Mouse (Mus musculus) forebrain, embryonic 10.5 days (tissue): Measurements from ENCODE around the gene Kcnd3. TPM values are rescaled to one million over a fixed set of nuclear protein-coding genes. Genes with fewer than 3 reads are reported as not detected.

Experiments
- DNase-seq: peaks from one replicate; pipeline ENCODE4 v3.0.0-alpha.2; 2017; ENCODE audit warnings: low spot score; ENCODE audit errors: extremely low spot score
- H3K27ac ChIP-seq: fragments of 300-500 bp; sonication (generic); 2 replicates; pipeline ENCODE4 v1.5.1; 2016; ENCODE audit warnings: mild to moderate bottlenecking
- H3K27me3 ChIP-seq: fragments of 300-500 bp; sonication (generic); 2 replicates; pipeline ENCODE4 v1.6.1; 2016; ENCODE audit warnings: mild to moderate bottlenecking; ENCODE audit not compliant: poor library complexity, severe bottlenecking
- H3K36me3 ChIP-seq: fragments of 300-500 bp; sonication (generic); replicated peaks from 2 replicates; pipeline ENCODE4 v1.6.1; 2016; ENCODE audit warnings: mild to moderate bottlenecking, moderate library complexity
- H3K4me1 ChIP-seq: fragments of 300-500 bp; sonication (generic); 2 replicates; pipeline ENCODE4 v1.6.1; 2016
- H3K4me3 ChIP-seq: fragments of 300-500 bp; sonication (generic); 2 replicates; pipeline ENCODE4 v1.5.1; 2016; ENCODE audit warnings: mild to moderate bottlenecking, moderate library complexity
- H3K9me3 ChIP-seq: fragments of 300-500 bp; sonication (generic); 2 replicates; pipeline ENCODE4 v1.6.1; 2016; ENCODE audit warnings: mild to moderate bottlenecking, moderate library complexity
- WGBS: fragments of 180-500 bp; shearing (Covaris S2); methylation state at CpG from one replicate; pipeline ENCODE4 v1.1.7; 2016; 5-methylcytosine and 5-hydroxymethylcytosine counted together
- polyA plus RNA-seq: library from polyadenylated mRNA; unstranded; fragments of >200 nt; fragmentation: Nextera tagmentation; extraction: Ambion mirVana; gene quantifications from 2 replicates; pipeline ENCODE4 v1.2.1, GENCODE M21; 2016

Kcnd3 gene
- polyA plus RNA-seq, 1 experiment from 2014 or later, result 0.31 TPM

DNA sequence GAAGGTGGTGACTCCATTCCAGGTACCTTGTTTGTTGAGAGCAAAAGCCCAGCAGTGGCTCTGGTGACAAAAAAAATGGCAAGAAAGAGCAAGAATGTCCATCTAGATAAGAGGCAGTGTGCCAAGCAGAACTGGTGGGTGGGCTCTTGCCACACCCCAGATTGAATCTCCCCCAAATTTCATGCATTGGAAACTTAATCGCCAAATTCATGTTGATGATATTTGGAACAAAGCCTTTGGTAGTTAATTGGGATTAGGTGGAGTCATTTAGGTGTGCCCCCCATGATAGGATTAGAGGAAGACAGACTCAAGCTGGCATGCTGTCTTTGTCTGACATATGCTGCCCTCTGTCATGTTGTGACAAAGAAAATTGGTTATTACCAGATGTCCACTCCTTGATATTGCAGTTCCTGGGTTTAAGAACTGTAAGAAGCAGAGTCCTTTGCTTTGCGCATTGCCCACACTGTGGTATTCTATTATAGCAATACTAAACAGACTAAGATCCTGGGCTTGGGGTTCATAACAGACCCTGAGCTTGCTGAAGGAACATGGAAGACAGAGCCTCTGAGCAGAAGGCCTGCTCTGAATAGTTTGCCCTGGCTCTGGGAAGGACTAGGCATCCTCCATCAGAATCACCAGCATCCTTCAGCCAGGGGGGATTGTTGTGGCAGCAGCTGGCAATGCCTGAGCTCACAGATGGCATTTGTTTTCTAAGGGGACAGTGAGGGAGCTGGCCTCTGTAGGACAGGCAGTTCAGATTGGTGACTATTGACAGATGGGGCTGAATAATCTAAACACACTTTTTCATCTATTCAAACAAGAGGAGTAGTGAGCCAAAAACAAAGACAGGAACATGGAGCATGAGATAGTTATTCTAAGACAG is 165.0 kb downstream of the Kcnd3 start:
- 88% methylated on average over 2 of the region's 2 CpGs for WGBS
- Histone ChIP-seq H3K36me3 (no peaks in the 10 kb centered on the region), H3K27ac (no peak overlapping the region), H3K4me1 (no peaks in the 10 kb centered on the region), H3K9me3 (no peaks in the 10 kb centered on the region), H3K27me3 (no peaks in the 10 kb centered on the region), H3K4me3 (no peak overlapping the region)
- DNase-seq, result no peak

DNA sequence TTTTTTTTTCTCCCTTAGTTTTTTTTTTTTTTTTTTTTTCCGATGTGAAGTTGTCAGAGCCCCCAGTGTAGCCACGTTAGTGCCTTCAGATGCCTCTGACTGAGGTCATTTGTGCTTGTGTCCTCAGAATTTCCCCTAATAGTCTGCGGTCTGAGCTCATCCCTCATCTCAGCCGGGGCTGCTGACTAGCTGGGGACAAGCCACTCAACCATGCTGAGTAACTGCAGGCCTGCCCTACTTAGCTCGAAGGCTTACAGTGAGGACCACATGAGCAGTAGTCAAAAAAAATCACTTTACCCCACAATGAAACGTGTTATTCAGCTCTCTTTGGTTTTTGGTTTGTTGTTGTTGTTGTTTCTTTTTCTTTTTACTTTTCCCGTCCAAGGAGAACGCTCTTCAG is 169.0 kb downstream of the Kcnd3 start:
- Histone ChIP-seq H3K27me3 (no peaks in the 10 kb centered on the region), H3K4me3 (no peak overlapping the region), H3K36me3 (no peaks in the 10 kb centered on the region), H3K27ac (no peak overlapping the region), H3K9me3 (no peaks in the 10 kb centered on the region), H3K4me1 (peaks cover 4% of the 10 kb centered on the region; the same call in 1 of the 2 replicates)
- DNase-seq, result no peak
- 77% methylated on average over 8 of the region's 8 CpGs for WGBS

DNA sequence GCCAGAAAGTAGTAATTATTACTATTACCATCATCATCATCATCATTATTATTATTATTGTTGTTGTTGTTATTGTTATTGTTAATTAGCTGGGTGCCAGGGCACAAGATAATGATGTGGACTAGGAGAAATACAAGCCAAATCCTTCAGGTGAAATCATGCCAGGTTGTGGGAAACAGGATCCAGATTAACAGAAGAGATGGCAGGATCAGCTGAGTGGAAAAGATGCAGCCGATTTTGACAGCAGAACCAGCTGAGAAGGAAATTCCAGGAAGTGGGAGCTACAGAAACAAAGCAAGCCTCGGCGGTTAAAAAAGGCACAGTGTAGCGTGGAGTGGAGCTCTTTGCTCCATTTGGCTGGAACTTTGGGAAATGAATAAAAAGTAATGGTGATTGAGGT is 171.0 kb downstream of the Kcnd3 start:
- no peak overlapping the region for H3K4me3 ChIP-seq
- H3K9me3 ChIP-seq, result no peaks in the 10 kb centered on the region
- no peaks in the 10 kb centered on the region for H3K27me3 ChIP-seq
- no peak for DNase-seq
- WGBS, result 71% methylated on average over 4 of the region's 4 CpGs
- H3K27ac ChIP-seq, result no peak overlapping the region
- no peaks in the 10 kb centered on the region for H3K36me3 ChIP-seq
- peaks cover 12% of the 10 kb centered on the region for H3K4me1 ChIP-seq

DNA sequence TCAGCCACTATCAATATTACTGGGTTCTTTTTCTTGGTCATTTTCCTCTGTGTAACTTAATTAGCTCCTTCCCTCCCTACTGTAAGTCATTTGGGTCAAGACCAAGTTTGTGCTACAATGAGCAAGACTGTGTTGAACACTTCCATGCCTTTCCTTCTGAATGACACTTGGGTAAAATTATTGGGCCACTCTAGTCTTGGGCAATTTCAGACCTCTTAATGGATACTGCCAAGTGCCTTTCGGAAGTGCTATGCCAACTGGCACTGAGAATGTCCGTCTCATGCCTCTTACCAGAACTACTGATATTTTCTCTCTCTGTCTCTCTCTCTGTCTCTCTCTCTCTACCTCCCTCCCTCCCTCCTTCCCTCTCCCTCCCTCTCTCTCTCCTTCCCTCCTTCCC is 173.8 kb downstream of the Kcnd3 start:
- H3K27me3 ChIP-seq, result no peaks in the 10 kb centered on the region

DNA sequence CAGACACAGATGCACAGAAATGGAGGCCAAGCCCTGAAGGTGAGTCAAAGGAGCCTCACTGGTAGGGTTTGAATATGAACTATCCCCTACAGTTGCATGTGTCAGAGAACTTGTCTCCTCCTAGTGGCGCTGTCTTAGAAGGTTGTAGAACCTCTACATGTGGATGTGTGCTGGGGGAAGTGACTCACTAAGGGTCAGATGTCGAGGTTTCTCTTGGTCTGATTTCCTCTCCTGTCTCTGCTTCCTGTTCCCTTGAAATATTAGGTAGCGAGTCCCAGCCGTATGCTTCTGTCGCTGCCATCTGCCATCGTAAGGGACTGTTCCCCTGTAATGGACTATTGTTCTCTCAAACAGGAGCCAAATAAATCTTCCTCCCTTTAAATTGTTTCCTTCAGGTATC is 175.1 kb downstream of the Kcnd3 start:
- Histone ChIP-seq H3K27me3 (no peaks in the 10 kb centered on the region), H3K4me1 (peaks cover 14% of the 10 kb centered on the region), H3K27ac (no peak overlapping the region), H3K4me3 (no peak overlapping the region), H3K36me3 (no peaks in the 10 kb centered on the region), H3K9me3 (no peaks in the 10 kb centered on the region)
- 72% methylated on average over 6 of the region's 6 CpGs for WGBS
- no peak for DNase-seq

More for the DNA sequence above, 173.8 kb downstream of the Kcnd3 start:
- WGBS, result 92% methylated on average over 2 of the region's 2 CpGs
- no peak for DNase-seq
- no peaks in the 10 kb centered on the region for H3K9me3 ChIP-seq
- no peaks in the 10 kb centered on the region for H3K36me3 ChIP-seq
- no peak overlapping the region for H3K4me3 ChIP-seq
- H3K27ac ChIP-seq, result no peak overlapping the region
- H3K4me1 ChIP-seq, result peaks cover 13% of the 10 kb centered on the region

DNA sequence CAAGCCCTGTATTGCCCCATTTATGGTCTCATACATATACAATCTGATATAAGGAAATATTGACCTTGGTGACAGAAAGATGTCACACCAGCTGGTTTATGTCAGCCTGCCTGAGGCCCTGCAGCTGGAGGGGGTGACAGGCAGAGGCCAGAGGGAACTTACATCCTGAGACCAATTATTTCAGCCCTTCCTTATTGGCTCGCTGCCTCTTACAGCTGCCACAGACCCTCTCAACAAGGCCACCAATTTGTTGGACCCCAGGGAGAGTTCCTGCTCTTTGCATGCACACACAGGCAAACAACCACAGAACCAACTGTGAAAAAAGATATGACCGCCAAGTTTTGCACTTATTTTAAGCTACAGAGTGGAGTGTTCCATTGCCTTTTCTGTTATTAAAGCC is 180.2 kb downstream of the Kcnd3 start:
- whole genome bisulfite sequencing, result 77% methylated on average over 2 of the region's 2 CpGs
- DNase-seq, result no peak

DNA sequence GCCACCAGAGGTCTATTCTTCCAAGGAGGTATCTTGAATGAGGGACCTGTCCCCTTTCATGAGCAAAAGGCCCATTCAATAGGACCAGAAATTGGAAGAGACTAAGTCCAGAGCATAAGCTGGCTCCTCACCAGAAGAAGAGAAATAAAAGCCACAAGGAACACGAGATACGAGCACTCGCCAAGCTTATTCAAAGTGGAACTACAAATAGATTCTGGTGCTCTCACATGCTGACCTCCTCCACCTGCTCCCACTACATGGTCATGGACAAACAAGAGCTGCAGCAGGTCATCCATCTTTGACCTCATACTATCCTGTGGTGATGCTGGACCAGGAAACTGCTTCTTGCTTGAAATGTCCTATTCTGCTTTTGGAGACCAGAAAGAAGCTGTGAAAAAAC is 180.9 kb downstream of the Kcnd3 start:
- H3K36me3 ChIP-seq, result no peaks in the 10 kb centered on the region
- no peaks in the 10 kb centered on the region for H3K27me3 ChIP-seq
- H3K9me3 ChIP-seq, result no peaks in the 10 kb centered on the region
- no peak overlapping the region for H3K27ac ChIP-seq
- H3K4me1 ChIP-seq, result peaks cover 10% of the 10 kb centered on the region
- no peak for DNase-seq
- H3K4me3 ChIP-seq, result no peak overlapping the region
- WGBS, result 87% methylated on average over 3 of the region's 3 CpGs

More for the DNA sequence above, 180.2 kb downstream of the Kcnd3 start:
- Histone ChIP-seq H3K27ac (no peak overlapping the region), H3K4me1 (peaks cover 17% of the 10 kb centered on the region), H3K27me3 (no peaks in the 10 kb centered on the region), H3K36me3 (no peaks in the 10 kb centered on the region), H3K4me3 (no peak overlapping the region), H3K9me3 (no peaks in the 10 kb centered on the region)

DNA sequence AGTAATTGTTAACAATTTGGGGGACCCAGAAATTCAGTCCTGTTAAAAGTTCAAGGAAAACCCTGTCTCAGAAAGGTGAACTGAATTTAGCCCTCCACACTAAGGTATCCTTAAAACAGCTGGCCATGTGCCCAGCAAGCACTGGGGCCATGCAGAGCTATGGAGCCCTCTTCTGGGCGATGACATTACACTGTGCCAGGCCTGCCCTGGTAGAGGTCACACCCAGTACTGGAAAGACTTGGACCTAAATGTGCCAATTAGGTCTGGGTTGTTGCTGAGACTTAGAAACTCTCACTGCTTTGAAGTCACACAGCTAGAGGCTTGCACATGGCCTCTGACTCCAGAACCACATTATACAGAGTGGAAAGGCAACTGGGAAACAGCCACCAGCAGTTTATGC is 190.1 kb downstream of the Kcnd3 start:
- DNase-seq, result no peak
- no peak overlapping the region for H3K27ac ChIP-seq
- no peak overlapping the region for H3K4me3 ChIP-seq
- no peaks in the 10 kb centered on the region for H3K4me1 ChIP-seq
- H3K27me3 ChIP-seq, result no peaks in the 10 kb centered on the region
- 67% methylated on average over 1 of the region's 1 CpGs for WGBS
- no peaks in the 10 kb centered on the region for H3K9me3 ChIP-seq
- H3K36me3 ChIP-seq, result no peaks in the 10 kb centered on the region

DNA sequence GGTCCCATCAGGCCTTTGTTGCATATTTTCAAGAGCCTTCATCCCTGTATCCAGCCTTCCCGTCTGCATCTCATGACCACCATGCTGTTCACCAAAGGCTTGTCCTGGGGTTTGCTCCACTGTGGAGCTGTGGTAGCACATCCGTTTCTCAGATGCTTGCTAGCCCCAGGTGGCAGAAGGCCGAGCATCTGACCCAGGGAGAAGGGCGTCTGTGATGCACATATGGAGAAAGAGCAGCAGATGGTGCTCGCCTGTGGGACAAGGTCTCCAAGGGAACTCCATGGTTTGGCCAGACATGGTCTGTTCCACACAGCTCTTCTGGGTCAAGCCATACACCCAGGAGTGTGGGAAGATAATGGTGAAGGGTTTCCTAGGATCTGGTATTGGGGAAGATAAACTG is 191.4 kb downstream of the Kcnd3 start:
- Histone ChIP-seq H3K27me3 (no peaks in the 10 kb centered on the region), H3K9me3 (no peaks in the 10 kb centered on the region), H3K36me3 (no peaks in the 10 kb centered on the region), H3K4me1 (no peaks in the 10 kb centered on the region), H3K27ac (no peak overlapping the region), H3K4me3 (no peak overlapping the region)
- WGBS, result 83% methylated on average over 5 of the region's 5 CpGs
- no peak for DNase-seq

DNA sequence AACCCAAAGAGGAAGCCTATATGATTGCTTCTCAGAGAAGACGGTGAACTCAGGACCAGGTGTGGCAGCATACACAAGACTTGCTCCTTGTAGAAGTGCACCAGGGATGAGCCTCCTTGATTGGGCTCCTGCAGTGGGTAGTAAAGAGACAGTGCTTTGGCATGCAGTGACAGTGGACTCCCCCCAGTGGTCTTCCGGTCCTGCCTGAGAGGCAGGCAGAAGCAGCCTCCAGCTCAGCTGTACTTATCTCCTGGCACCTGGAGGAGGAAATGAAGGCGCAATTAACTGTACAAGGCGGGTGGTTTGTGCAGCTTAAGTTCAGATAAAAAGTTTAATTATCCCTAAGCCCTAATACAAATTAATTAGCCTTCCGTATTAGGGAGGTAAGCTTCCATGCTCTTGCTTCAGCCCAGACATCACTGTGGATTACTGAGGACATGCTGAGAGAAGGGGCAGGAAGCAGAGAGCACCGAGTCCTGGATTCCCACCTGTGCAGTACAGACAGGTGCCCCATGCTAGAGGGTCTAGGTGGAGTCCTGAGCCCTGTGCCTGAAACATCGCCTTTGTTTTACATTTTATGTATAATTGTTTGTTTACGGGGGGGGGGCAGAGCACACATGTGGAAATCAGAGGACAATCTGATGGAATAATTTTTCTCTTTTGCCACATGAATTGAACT is 196.9 kb downstream of the Kcnd3 start:
- H3K9me3 ChIP-seq, result no peaks in the 10 kb centered on the region
- DNase-seq, result no peak
- no peaks in the 10 kb centered on the region for H3K4me1 ChIP-seq
- H3K27me3 ChIP-seq, result no peaks in the 10 kb centered on the region
- H3K36me3 ChIP-seq, result no peaks in the 10 kb centered on the region
- H3K27ac ChIP-seq, result no peak overlapping the region
- 70% methylated on average over 8 of the region's 8 CpGs for WGBS
- H3K4me3 ChIP-seq, result no peak overlapping the region

DNA sequence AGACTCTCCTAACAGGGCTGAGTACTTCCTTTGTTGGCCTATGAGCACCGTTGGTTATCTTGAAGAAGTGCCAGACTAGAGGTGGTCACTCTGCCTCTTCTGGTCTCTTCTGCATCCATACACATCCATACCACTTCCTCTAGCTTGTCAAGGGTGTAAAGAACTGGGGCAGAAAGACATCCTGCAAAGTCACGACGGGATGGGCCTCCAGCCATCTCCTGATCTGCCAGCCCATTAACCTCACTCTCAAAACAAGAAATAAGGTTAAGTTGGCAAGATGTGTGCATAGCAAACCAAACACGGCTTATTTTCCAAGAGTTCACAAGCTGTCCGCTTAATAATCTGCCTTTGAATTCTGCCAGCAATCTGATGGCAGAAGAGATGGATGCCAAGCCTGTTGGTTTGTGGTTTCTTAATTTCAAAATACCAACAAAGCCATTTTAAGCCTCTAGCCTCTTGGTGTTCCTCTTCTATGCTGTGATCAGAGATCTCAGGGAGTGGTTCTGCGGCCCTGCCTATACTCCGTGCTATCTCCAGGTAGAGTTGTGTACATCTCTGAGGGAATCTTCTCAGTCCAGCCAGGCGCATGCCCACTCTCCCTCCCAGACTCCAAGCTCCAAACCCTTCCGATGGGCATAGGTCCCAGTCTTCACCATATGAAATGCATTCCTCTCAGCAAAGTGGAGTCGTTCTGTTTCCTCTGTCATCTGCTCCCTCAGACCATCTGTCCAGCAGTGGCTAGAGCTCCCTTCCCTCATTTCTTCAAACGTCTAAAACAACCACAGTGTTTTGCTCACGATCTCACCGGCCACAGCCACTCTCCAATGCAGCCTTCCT is 201.6 kb downstream of the Kcnd3 start:
- Histone ChIP-seq H3K4me3 (no peak overlapping the region), H3K27ac (no peak overlapping the region), H3K36me3 (no peaks in the 10 kb centered on the region), H3K27me3 (no peaks in the 10 kb centered on the region), H3K9me3 (no peaks in the 10 kb centered on the region), H3K4me1 (no peaks in the 10 kb centered on the region)
- 94% methylated on average over 13 of the region's 13 CpGs for WGBS
- DNase-seq, result no peak

DNA sequence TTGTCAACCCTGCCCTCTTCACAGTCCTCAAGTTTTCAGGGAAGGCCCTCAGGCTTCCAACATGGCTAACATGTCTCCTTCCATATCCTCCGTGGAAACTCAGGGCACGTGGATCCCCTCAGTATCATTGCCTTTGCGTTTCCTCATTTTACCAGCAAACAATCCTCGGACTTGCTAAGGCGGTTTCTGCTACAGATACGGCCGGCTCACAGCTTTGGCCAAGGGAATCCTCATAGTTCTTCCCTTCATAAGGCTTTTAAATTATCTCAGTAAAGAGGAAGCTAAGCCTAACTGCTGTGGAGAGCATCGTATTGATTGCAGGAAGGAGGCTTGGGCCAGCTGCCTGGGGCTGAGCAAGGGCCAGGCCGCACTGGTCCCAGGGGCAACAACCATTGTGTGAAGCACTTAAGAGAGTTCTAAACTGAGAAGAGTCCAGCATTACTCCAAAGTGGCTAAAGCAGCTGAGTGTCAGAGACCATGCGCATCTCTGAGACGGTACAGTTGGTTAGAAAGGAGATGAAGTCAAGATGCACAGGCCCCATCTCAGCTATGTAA is 203.0 kb downstream of the Kcnd3 start:
- Histone ChIP-seq H3K27ac (no peak overlapping the region), H3K4me1 (no peaks in the 10 kb centered on the region), H3K27me3 (no peaks in the 10 kb centered on the region), H3K9me3 (no peaks in the 10 kb centered on the region), H3K36me3 (no peaks in the 10 kb centered on the region), H3K4me3 (no peak overlapping the region)
- no peak for DNase-seq
- 94% methylated on average over 11 of the region's 11 CpGs for WGBS
